Mouse (Mus musculus) macrophage (primary cell): ENCODE results near the gene Bod1l. TPM values are rescaled to one million over a fixed set of nuclear protein-coding genes. Genes with fewer than 3 reads are reported as not detected.
A peak's percentile ranks its signal among the peaks of the same experiment; 100 is the strongest.

Experiments used
- H3K27ac ChIP-seq: fragments of 350-480 bp; formaldehyde crosslinking; 2 replicates; pipeline ENCODE4 v1.9.0; 2021
- H3K36me3 ChIP-seq: fragments of 350-480 bp; formaldehyde crosslinking; 2 replicates; pipeline ENCODE4 v1.9.0; 2021; ENCODE audit errors: inconsistent target
- H3K4me3 ChIP-seq: fragments of 350-480 bp; formaldehyde crosslinking; 2 replicates; pipeline ENCODE4 v1.9.0; 2021; ENCODE audit errors: inconsistent target
- H3K79me2 ChIP-seq: fragments of 350-480 bp; formaldehyde crosslinking; 2 replicates; pipeline ENCODE4 v1.9.0; 2021; ENCODE audit errors: inconsistent target
- WGBS: methylation state at CpG from one replicate; pipeline ENCODE4 v1.1.7; 2026; ENCODE audit warnings: inconsistent platforms; ENCODE audit not compliant: missing documents; 5-methylcytosine and 5-hydroxymethylcytosine counted together
- polyA plus RNA-seq: library from polyadenylated mRNA; stranded (reverse); fragments of 250-400 nt; gene quantifications from 3 replicates; pipeline ENCODE4 v1.2.4, GENCODE M21; 2018; ENCODE audit warnings: inconsistent platforms

Gene Bod1l
- polyA plus RNA-seq, 1 experiment from 2014 or later, result 30.5 TPM

DNA sequence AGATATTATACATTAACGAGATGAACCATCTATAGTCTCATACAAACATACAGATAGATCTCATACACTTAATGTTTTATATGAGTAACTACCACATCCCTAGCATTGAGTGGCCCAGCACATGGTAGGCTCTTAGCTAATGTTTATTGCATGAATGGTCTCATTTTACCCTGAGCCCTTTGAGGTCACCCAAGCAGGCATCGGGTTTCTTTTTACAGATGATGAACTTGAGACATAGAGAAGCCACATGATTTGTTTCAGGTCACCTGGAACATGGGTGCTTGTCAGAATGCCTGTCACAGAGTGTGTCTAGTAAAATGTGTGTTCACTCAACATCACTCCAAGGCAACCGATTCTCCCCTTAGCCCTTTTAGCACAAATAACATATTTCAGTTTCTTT is 68.8 kb downstream of the Bod1l start:
- WGBS, result 81% methylated on average over 3 of the region's 3 CpGs
- Histone ChIP-seq H3K36me3 (no peaks in the 10 kb centered on the region), H3K4me3 (no peak overlapping the region), H3K79me2 (no peaks in the 10 kb centered on the region), H3K27ac (no peak overlapping the region)

DNA sequence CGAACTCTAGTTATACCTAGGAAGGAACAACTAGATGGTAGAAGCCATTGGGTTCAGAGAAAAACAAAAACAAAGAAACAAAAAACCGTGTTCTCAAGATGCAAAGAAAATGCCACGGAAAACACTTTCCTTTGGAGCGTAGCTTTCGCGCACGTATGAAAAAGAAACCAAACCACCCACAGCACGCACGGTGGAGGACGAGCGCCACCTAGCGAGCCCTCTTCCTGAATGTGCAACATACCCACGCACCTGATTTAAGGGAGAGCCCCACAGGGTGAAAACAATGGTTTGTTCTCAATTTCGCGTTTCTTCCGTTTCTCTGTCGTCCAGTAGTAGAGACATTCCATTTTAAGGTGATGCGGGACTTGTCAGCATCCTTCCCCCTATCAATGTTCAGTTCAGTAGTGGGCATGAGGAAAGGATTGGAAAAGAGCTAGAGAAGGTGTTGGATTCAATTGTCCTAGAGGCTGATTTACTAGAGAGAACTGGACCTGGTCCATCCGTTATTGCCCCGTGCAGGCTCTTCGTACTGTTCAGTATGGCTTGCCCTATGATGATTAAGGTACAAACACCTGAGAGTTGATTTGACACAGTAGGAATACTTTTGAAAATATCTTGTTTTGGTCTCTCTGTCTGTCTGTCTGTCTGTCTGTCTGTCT is 75.6 kb downstream of the Bod1l start:
- Histone ChIP-seq H3K79me2 (no peaks in the 10 kb centered on the region), H3K27ac (no peak overlapping the region), H3K36me3 (no peaks in the 10 kb centered on the region), H3K4me3 (peak overlapping the region; percentile 45)
- 6% methylated on average over 21 of the region's 21 CpGs for WGBS

DNA sequence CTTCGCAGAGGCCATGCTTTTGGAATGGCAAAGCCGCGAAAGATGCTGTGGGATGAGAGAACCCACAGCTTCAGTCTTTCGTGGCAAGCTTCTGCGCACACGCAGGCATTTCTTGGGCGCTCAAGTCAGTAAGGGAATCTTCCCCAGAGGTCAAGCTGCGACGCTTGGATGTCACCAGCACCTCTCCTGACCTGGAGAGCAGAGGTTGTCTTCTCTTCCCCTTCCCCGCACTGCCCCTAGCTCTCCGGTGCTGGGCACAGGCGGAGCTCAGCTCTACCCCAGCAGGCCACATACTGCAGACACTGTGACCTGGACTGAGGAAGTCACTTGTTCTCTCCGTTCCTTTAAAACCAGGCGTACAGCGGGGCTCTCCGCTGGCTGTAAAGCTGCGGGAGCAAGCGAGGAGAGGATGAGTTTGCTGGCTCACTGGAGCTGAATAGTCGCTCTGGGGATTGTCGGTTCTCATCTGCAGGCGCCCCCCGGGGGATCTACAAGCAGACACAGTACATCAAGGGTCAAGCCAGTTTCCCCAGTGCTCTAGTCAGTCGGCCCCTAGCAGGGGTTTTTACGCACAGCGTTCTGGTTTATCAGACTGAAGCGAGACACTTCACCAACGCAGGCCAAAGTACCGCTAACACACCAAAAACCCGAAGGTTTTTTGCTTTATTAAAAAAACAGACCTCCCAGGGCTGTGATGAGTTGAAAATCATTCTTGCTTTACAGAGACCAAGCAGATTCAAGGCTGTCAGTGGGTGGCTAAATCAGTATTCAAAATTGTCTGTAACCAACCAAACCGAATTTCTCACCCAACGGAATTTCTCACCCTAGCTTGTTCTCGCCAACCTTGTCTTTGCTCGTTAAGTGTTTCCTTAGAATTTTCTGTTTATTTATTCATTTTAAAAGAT is 76.6 kb downstream of the Bod1l start:
- no peak overlapping the region for H3K27ac ChIP-seq
- H3K4me3 ChIP-seq, result peak overlapping the region; percentile 45
- no peaks in the 10 kb centered on the region for H3K36me3 ChIP-seq
- WGBS, result 5% methylated on average over 33 of the region's 33 CpGs
- no peaks in the 10 kb centered on the region for H3K79me2 ChIP-seq

DNA sequence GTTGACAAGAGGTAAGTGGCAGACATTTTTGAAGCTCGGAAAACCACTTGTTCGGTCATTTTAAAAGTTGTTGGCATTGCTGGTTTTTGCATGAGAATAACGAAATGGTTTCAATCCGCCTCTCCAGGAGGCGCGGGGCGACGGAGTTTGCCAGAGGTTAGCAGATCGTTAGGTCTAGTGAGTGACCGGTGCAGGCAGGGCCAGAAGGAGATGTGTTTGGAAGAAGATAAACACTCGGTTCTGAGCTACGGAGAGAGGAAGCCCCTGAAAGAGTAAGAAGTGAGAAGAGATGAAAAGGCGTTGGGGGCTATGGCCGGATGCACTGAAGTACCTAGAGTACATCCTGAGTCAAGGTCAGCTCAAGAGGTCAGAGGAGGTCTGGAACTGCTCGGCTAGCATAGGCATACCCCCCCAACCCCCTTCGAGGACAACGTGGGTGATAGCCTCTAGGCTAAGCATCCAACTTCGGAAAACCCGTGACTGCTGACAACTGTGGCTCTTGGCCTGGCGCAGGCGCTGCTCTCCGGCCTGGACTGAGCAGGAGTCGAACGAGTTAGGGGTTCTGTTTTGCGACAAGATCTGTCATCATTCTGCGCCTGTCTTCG is 77.6 kb downstream of the Bod1l start:
- H3K27ac ChIP-seq, result no peak overlapping the region
- H3K79me2 ChIP-seq, result no peaks in the 10 kb centered on the region
- no peak overlapping the region for H3K4me3 ChIP-seq
- H3K36me3 ChIP-seq, result no peaks in the 10 kb centered on the region
- WGBS, result 11% methylated on average over 27 of the region's 27 CpGs

DNA sequence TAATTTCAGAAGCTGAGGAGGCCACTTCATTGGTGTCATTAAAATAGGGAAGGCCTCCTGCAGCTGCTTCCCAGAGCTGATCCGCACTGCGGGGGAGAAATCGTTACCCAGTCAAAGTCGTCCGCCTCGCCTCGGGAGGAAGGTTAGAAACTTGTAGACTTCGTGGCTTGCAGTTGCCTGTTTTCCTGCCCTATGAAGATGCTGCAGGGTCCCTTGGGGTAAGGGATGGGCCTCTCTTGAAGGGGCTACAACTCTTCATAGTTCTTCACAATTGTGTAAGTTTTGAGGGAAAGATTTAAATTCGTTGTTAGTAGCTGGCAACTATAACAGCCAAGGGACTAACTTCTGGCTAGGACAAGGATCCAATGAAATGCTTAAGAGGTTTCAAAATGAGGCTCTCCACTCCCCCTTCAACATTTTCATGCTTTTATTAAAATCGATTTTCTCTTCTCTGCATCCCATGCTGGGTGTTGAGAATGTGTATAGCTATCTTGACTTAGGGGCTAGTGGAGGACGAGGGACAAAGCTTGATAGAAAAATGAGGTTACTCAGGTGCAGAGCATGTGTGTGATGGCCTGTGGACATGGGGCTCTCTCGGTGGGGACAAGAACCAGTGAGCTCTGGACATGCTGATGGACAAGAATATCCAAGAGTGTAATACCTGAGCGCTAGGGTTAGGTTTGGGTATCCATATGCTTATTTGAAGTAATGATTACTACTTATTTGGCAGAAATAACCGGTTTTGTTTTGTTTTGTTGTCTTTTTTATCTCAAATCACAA is 78.3 kb downstream of the Bod1l start:
- 11% methylated on average over 14 of the region's 14 CpGs for WGBS
- H3K36me3 ChIP-seq, result no peaks in the 10 kb centered on the region
- H3K79me2 ChIP-seq, result no peaks in the 10 kb centered on the region
- H3K27ac ChIP-seq, result no peak overlapping the region
- H3K4me3 ChIP-seq, result no peak overlapping the region

DNA sequence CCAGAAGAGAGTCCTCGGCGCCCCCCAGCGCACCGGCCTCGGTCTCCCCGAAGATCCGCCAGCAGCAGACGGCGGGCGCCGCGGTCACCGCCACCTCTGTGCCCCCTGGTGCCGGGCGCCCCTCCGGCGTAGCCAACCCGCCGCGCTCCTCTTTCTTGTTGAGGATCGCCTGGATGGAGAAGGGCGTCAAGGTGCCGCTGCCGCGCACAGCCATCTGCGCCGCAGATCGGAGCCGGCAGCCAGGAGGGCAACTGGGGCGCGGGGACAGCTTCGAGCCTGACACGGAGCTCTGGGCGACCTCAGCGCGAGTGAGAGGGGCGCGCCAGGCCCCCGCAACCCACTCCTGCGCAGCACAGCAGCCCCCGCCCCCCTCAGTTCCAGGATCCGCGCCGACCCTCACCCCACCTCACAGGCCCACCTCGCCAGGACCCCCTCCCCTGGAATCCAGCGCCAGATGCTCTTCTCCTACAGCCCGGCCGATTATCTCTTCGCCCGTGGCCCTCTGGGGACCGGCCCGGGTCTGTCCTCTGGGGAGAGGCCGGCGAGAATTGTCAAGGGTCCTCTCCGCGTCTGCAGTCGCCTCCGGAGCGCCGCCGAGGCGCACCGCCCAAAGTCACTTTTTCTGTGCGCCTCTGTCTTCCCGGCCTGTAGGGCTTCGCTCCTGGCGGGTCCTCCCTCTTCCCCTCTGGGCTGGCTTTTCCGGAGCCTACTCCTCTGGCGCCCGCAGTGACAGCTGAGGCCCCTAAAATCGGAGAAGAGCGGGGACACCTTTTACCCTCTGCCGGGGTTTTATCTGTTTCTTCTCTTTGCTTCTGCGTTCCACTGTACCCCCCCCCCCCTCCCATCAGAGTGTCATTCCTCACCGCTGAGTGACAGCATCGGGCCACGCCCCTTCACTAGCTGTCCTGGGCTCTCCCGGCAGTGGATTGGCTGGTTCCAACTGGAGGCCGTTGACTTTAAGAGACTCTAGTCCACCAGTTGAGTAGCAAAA is 80.1 kb downstream of the Bod1l start, which contains the start of gene Nkx3-2:
TSS of gene Nkx3-2 (minus strand) at position 771 of the 991 bp plus-strand sequence.
- Histone ChIP-seq H3K36me3 (no peaks in the 10 kb centered on the region), H3K79me2 (no peaks in the 10 kb centered on the region), H3K27ac (no peak within 1 kb of the TSS), H3K4me3 (no peak within 1 kb of the TSS)
- 4% methylated on average over 75 of the region's 79 CpGs for WGBS

- no peak overlapping the region for H3K27ac ChIP-seq
- H3K4me3 ChIP-seq, result no peak overlapping the region
- H3K79me2 ChIP-seq, result no peaks in the 10 kb centered on the region
- WGBS, result 5% methylated on average over 31 of the region's 41 CpGs
- no peaks in the 10 kb centered on the region for H3K36me3 ChIP-seq
Measured at GRCm38 (mm10) chr5:41762947-41763730, 81.0 kb downstream of the Bod1l start.

DNA sequence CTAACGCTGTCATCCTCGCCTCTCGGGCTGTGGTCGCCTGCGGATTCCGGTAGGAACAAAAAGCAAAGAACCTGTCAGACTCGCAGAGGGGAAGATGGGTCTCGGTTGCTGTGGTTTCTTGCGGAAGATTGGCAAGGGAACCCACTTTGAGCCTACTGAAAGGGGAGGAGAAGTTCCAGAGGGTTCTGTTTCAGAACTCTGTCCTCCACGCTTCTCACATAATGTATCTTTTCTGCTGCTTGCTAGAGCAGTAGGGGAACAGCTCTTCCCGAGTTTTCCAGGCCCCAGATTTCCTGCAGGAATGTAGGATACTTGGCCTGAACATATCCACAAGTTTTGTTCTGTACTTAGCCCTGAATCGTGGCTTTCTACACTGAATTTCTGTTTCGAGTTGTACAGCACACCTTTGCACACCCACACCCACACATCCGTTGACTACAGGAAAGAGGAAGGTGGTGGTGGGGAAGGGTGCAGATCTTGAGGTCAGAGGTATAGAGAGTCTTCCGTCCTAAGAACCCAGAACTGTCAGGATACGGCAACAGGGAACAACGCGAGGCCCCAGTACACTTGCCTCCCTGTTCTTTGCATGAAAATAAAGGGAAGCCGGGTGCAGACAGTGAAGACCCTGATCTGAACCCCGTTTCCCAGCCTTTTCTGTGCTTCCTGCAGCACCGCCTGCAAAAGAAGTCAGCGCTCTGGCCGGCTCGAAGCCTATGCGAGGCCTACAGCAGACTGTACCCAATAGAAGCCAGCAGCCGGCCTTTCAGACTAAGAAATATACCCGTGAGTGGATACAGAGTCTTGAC is 81.8 kb downstream of the Bod1l start:
- Histone ChIP-seq H3K36me3 (no peaks in the 10 kb centered on the region), H3K4me3 (no peak overlapping the region), H3K79me2 (no peaks in the 10 kb centered on the region), H3K27ac (no peak overlapping the region)
- 4% methylated on average over 27 of the region's 27 CpGs for WGBS

DNA sequence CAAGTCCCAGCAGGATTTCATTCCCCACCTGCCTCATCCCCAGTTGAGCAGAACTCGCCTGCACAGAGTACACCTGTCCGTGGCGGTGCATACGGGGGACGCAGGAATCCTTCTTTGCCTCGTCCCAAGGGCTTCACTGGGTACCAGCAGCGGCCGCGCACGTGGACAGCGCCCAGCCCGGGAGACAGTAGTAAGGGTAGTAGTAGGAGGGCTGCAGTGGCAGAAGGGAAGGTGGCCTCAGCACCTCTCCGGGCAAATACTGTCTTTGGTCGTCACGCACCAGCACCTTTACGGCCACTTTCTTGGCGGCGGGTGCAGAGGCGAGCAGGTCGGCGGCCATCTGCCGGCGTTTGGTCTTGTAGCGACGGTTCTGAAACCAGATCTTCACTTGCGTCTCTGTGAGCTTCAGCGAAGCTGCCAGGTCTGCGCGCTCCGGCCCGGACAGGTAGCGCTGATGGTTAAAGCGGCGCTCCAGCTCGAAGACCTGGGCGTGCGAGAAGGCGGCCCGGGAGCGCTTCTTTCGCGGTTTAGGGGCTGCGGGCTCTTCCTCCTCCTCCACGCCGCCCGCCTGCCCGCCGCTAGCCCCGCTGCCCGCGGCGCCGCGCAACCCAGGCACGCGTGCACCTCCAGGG is 82.5 kb downstream of the Bod1l start:
- Histone ChIP-seq H3K79me2 (no peaks in the 10 kb centered on the region), H3K27ac (no peak overlapping the region), H3K4me3 (no peak overlapping the region), H3K36me3 (no peaks in the 10 kb centered on the region)
- 3% methylated on average over 56 of the region's 56 CpGs for WGBS

GRCm38 (mm10) chr5:41760831-41761508 is 83.1 kb downstream of the Bod1l start:
- WGBS, result 17% methylated on average over 22 of the region's 22 CpGs
- no peak overlapping the region for H3K27ac ChIP-seq
- H3K79me2 ChIP-seq, result no peaks in the 10 kb centered on the region
- H3K36me3 ChIP-seq, result no peaks in the 10 kb centered on the region
- no peak overlapping the region for H3K4me3 ChIP-seq

DNA sequence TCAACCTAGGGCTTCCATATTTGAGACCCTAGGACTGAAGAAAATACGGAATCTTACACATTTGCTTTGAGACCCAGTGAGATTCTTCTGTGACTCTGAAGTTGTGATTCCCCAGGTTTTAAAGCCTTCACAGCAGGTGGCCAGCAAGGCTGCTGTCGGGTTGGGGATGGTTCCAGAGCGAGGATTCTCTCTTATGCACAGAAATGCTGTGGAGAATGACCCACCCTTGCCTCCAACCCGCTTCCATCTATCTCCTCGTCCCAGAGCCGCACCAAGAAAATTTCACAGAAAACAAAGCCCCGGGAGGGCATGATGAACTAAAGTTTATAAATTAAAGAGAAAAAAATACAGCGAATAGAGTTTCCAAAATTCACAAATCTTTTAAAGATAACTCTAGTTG is 84.0 kb downstream of the Bod1l start:
- 18% methylated on average over 8 of the region's 8 CpGs for WGBS
- Histone ChIP-seq H3K36me3 (no peaks in the 10 kb centered on the region), H3K4me3 (no peak overlapping the region), H3K79me2 (no peaks in the 10 kb centered on the region), H3K27ac (no peak overlapping the region)
